Comparison of ENCODE assay signal across 9 mouse cellular contexts in the genomic region with DNA sequence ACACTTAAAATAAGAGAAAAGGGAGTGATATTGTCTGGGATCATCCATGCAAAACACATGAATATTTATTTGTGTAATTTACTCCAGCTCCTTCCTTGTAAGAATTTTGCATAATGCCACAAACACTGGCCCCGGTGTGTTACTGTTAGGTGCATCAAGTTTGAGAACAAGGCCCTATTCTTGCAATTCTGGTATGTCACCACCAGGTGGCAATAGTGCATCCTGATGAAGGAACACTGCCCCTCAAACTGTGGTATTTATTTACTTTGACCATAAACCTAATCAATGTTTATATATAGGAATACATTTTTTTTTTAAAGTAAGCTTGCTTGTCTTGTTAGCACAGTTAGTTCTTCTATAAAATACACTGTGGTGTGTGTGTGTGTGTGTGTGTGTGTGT.
DNase-seq lines count a peak whose midpoint lies in the region; ATAC-seq and TF ChIP-seq lines count a peak whose summit lies in the region.
"Had no signal": no experiment of that assay in that cellular context is flagged by ENCODE, and none has a peak within 500 bp of the region (broad histone marks: within the 10 kb centered on the region; RNA-seq: fewer than 3 reads in every experiment).

No protein-coding gene starts in this region.

- in situ Hi-C loops in CH12.LX (cut with MboI; ENCODE audit: low pct_ligation_motif_present, low pct_unique_long_range_greater_than_20kb, low sequenced_read_pairs), result no loop called here

- TF ChIP-seq RAD21 in CH12.LX (IDR thresholded peaks at IDR 0.05; ENCODE audit: low read depth, low read length), result peak; percentile 33

- no peaks in the 10 kb centered on the region for H3K9me3 ChIP-seq in hindbrain, embryonic 11.5 days (ENCODE audit: control insufficient read depth, low read length)
- no peaks in the 10 kb centered on the region; the same call in 1 of the 2 replicates for H3K9me3 ChIP-seq in hindbrain, embryonic 16.5 days (ENCODE audit: control insufficient read depth, low read length)
- H3K9me3 ChIP-seq in CH12.LX (replicated peaks; ENCODE audit: low read length), result no peaks in the 10 kb centered on the region
- H3K9me3 ChIP-seq in forebrain, embryonic 11.5 days (ENCODE audit: control insufficient read depth, low read length), result no peaks in the 10 kb centered on the region; the same call in 1 of the 2 replicates
- H3K9me3 ChIP-seq: midbrain, embryonic 10.5 days had no signal

- 0 out of 2 replicates have a peak, but pooled peaks have one; percentile 3 for ATAC-seq in hindbrain, embryonic 11.5 days (ENCODE audit: low FRiP score)
- ATAC-seq in hindbrain, embryonic 16.5 days, result no peak
- no peak for ATAC-seq in megakaryocyte-erythroid progenitor cell, adult 5-6 weeks (replicated peaks; ENCODE audit: low FRiP score, low TSS enrichment, poor library complexity, severe bottlenecking)
- ATAC-seq in forebrain, embryonic 11.5 days (replicated peaks; ENCODE audit: low FRiP score), result no peak

- no peaks in the 10 kb centered on the region for H3K79me2 ChIP-seq in CH12.LX (replicated peaks; ENCODE audit: control insufficient read depth, extremely low read depth, insufficient read depth, poor library complexity, severe bottlenecking)

- no peaks in the 10 kb centered on the region for H3K36me3 ChIP-seq in hindbrain, embryonic 11.5 days (ENCODE audit: control insufficient read depth, insufficient read depth, low read length)
- no peaks in the 10 kb centered on the region for H3K36me3 ChIP-seq in hindbrain, embryonic 16.5 days (ENCODE audit: control insufficient read depth, insufficient read depth, low read length)
- H3K36me3 ChIP-seq in CH12.LX (replicated peaks in 1 of 2; ENCODE audit: control insufficient read depth in 1 of 2, insufficient read depth in 1 of 2, low read length in 1 of 2), result no peaks in the 10 kb centered on the region
- H3K36me3 ChIP-seq in forebrain, embryonic 11.5 days (ENCODE audit: control insufficient read depth, insufficient read depth, low read length), result no peaks in the 10 kb centered on the region
- H3K36me3 ChIP-seq: midbrain, embryonic 10.5 days had no signal

- H3K4me1 ChIP-seq in hindbrain, embryonic 11.5 days (replicated peaks; ENCODE audit: control insufficient read depth, insufficient read depth, low read length), result 0 out of 2 replicates have a peak, but pooled peaks cover 2% of the 10 kb centered on the region
- H3K4me1 ChIP-seq in hindbrain, embryonic 16.5 days (ENCODE audit: control insufficient read depth, insufficient read depth, low read depth, low read length), result peaks cover 8% of the 10 kb centered on the region; the same call in 1 of the 2 replicates
- H3K4me1 ChIP-seq in CH12.LX (ENCODE audit: control insufficient read depth in 1 of 2, insufficient read depth in 2 of 2), result no peaks in the 10 kb centered on the region
- peaks cover 19% of the 10 kb centered on the region for H3K4me1 ChIP-seq in forebrain, embryonic 11.5 days (replicated peaks; ENCODE audit: control insufficient read depth, insufficient read depth, low read length)

- H3K4me3 ChIP-seq in hindbrain, embryonic 11.5 days (ENCODE audit: low read depth, low read length), result no peak overlapping the region
- no peak overlapping the region for H3K4me3 ChIP-seq in hindbrain, embryonic 16.5 days (ENCODE audit: low read length)
- no peak overlapping the region for H3K4me3 ChIP-seq in CH12.LX (replicated peaks in 1 of 3; ENCODE audit: low read depth in 2 of 3, low read length in 2 of 3, poor library complexity in 1 of 3)
- no peak overlapping the region for H3K4me3 ChIP-seq in forebrain, embryonic 11.5 days (ENCODE audit: low read depth, low read length)

- no peak overlapping the region for H3K27ac ChIP-seq in hindbrain, embryonic 11.5 days (ENCODE audit: low read depth, low read length)
- H3K27ac ChIP-seq in hindbrain, embryonic 16.5 days (ENCODE audit: low read depth, low read length), result no peak overlapping the region
- H3K27ac ChIP-seq in CH12.LX (ENCODE audit: insufficient read depth, low read depth), result no peak overlapping the region
- H3K27ac ChIP-seq in forebrain, embryonic 11.5 days (ENCODE audit: low read depth, low read length), result no peak overlapping the region

- TF ChIP-seq POLR2A in CH12.LX (IDR thresholded peaks at IDR 0.05; ENCODE audit: low read depth, low read length), result no peak

- dilution Hi-C loops in CH12.LX (cut with MboI; ENCODE audit: extremely low pct_ligation_motif_present, extremely low pct_unique_long_range_greater_than_20kb, low sequenced_read_pairs), result no loop called here

- WGBS in hindbrain, embryonic 11.5 days, result 83% methylated on average over 1 of the region's 1 CpGs
- 43% methylated on average over 1 of the region's 1 CpGs for WGBS in hindbrain, embryonic 16.5 days
- WGBS in forebrain, embryonic 11.5 days, result 75% methylated on average over 1 of the region's 1 CpGs

- no peak overlapping the region for H3K9ac ChIP-seq in hindbrain, embryonic 11.5 days (ENCODE audit: low read depth, low read length)
- H3K9ac ChIP-seq in hindbrain, embryonic 16.5 days (ENCODE audit: low read depth, low read length), result no peak overlapping the region
- no peak overlapping the region for H3K9ac ChIP-seq in CH12.LX (ENCODE audit: insufficient read depth, low read depth)
- H3K9ac ChIP-seq in forebrain, embryonic 11.5 days (ENCODE audit: low read length), result no peak overlapping the region

- no peak overlapping the region for H3K4me2 ChIP-seq in hindbrain, embryonic 11.5 days (replicated peaks; ENCODE audit: low read depth, low read length)
- H3K4me2 ChIP-seq in hindbrain, embryonic 16.5 days (ENCODE audit: low read length), result no peak overlapping the region
- H3K4me2 ChIP-seq in CH12.LX (ENCODE audit: insufficient read depth, low read depth, poor library complexity, severe bottlenecking), result no peak overlapping the region
- no peak overlapping the region for H3K4me2 ChIP-seq in forebrain, embryonic 11.5 days (ENCODE audit: low read depth, low read length, severe bottlenecking)

- no peaks in the 10 kb centered on the region for H3K27me3 ChIP-seq in hindbrain, embryonic 11.5 days (ENCODE audit: control insufficient read depth, insufficient read depth, low read length)
- H3K27me3 ChIP-seq in hindbrain, embryonic 16.5 days (replicated peaks; ENCODE audit: control insufficient read depth, insufficient read depth, low read length), result peaks cover 8% of the 10 kb centered on the region; the same call in 1 of the 2 replicates
- no peaks in the 10 kb centered on the region for H3K27me3 ChIP-seq in CH12.LX (replicated peaks)
- peaks cover 5% of the 10 kb centered on the region for H3K27me3 ChIP-seq in forebrain, embryonic 11.5 days (ENCODE audit: control insufficient read depth, insufficient read depth, low read length)

- TF ChIP-seq CTCF in CH12.LX (conservative IDR thresholded peaks at IDR 0.05 in 1 of 2, IDR thresholded peaks at IDR 0.05 in 1 of 2; ENCODE audit: low read depth in 2 of 2, low read length in 2 of 2), result peak; percentile 50 to 55; a peak in 3 of 4 replicates

- TF ChIP-seq EP300 in CH12.LX (IDR thresholded peaks at IDR 0.05; ENCODE audit: low read length), result no peak

- DNase-seq in hindbrain, embryonic 11.5 days (ENCODE audit: low spot score), result peak; percentile 51
- DNase-seq in 3T3-L1 (ENCODE audit: low read depth, low spot score) (peak; percentile 44), CH12.LX (ENCODE audit: extremely low read depth) (peak; percentile 31)
- DNase-seq in forelimb bud, embryonic 11.5 days (ENCODE audit: low read depth, low spot score), result peak; percentile 23
- DNase-seq in right cerebral cortex, adult 18-20 months, result no peak
- no peak for DNase-seq in forebrain, embryonic 11.5 days (ENCODE audit: low spot score)

TF ChIP-seq in CH12.LX, 34 proteins besides CTCF, POLR2A, EP300 and RAD21:
- TF ChIP-seq RCOR1 (conservative IDR thresholded peaks at IDR 0.05; ENCODE audit: low read depth, low read length), result no peak
- TF ChIP-seq MYC (IDR thresholded peaks at IDR 0.05; ENCODE audit: low read depth, low read length), result no peak
- TF ChIP-seq USF1 (IDR thresholded peaks at IDR 0.05; ENCODE audit: low read depth, low read length), result no peak
- TF ChIP-seq SMC3 (IDR thresholded peaks at IDR 0.05; ENCODE audit: low read depth, low read length), result peak; percentile 35
- no peak for TF ChIP-seq MEF2A (IDR thresholded peaks at IDR 0.05; ENCODE audit: borderline replicate concordance, low read depth, low read length)

Comparison
In these comparisons a context has a peak if more than half of its experiments do, and no peak if none do; other contexts are left out.
1. DNase-seq: peak in hindbrain, embryonic 11.5 days (single experiment), 3T3-L1 (single experiment), CH12.LX (single experiment) and forelimb bud, embryonic 11.5 days (single experiment); none in right cerebral cortex, adult 18-20 months (single experiment) and forebrain, embryonic 11.5 days (single experiment).